11 mouse cellular contexts compared by ENCODE assay signal in the genomic region with DNA sequence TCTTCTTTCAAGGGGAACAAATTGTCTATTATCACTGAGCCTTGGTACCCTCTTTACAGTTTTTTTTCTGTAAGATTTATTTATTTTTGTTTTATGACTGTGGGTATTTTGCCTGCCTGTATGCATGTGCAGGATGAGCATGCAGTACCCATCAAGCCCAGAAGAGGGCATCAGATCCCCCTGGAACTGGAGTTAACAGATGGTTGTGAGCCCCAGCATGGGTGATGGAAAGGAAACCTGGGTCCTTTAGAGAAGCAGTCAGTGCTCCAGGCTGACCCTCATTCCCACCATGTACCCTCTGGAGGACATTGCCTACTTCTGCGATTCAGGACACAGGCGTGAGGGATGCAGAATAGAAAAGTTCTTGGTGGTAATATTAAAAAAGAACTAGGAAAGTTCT. TPM values are rescaled to one million over a fixed set of nuclear protein-coding genes. Genes with fewer than 3 reads are reported as not detected.
DNase-seq lines count a peak whose midpoint lies in the region; ATAC-seq and TF ChIP-seq lines count a peak whose summit lies in the region.
"Had no signal": no experiment of that assay in that cellular context is flagged by ENCODE, and none has a peak within 500 bp of the region (broad histone marks: within the 10 kb centered on the region; RNA-seq: fewer than 3 reads in every experiment).

No protein-coding gene starts in this region.

- H3K4me1 ChIP-seq in kidney, postnatal 0 days (replicated peaks; ENCODE audit: insufficient read depth, low read length): peaks cover 8% of the 10 kb centered on the region; the same call in 1 of the 2 replicates
- H3K4me1 ChIP-seq in kidney, embryonic 15.5 days: peaks cover 30% of the 10 kb centered on the region
- H3K4me1 ChIP-seq in thymus, adult 2 months (replicated peaks; ENCODE audit: control insufficient read depth, insufficient read depth, low read length): peaks cover 32% of the 10 kb centered on the region
- H3K4me1 ChIP-seq in cortical plate, adult 2 months (ENCODE audit: control insufficient read depth, insufficient read depth, low read length): no peaks in the 10 kb centered on the region
- peaks cover 43% of the 10 kb centered on the region for H3K4me1 ChIP-seq in hindbrain, embryonic 13.5 days (replicated peaks)

- DNase-seq in kidney, postnatal 0 days (ENCODE audit: low spot score): no peak
- no peak for DNase-seq in thymus, adult 2 months
- no peak for DNase-seq in thymus, postnatal 0 days (ENCODE audit: low spot score)
- DNase-seq in adrenal gland, postnatal 36 days: no peak
- DNase-seq in gastrocnemius, postnatal 10 days: no peak
- DNase-seq: layer of hippocampus, adult 9-11 months had no signal

- H3K9ac ChIP-seq in kidney, postnatal 0 days (ENCODE audit: low read depth, low read length): no peak overlapping the region
- no peak overlapping the region for H3K9ac ChIP-seq in kidney, embryonic 15.5 days
- no peak overlapping the region for H3K9ac ChIP-seq in hindbrain, embryonic 13.5 days
- H3K9ac ChIP-seq: forebrain, embryonic 13.5 days had no signal

- peak; percentile 50 for TF ChIP-seq CTCF in kidney, postnatal 0 days (IDR thresholded peaks at IDR 0.05; ENCODE audit: low read depth)
- 0 out of 2 replicates have a peak, but pooled peaks have one; percentile 32 for TF ChIP-seq CTCF in thymus, adult 2 months (IDR thresholded peaks at IDR 0.05; ENCODE audit: borderline replicate concordance, control insufficient read depth, extremely low read depth, insufficient read depth, low read length, poor library complexity)
- TF ChIP-seq CTCF in cortical plate, adult 2 months (IDR thresholded peaks at IDR 0.05; ENCODE audit: extremely low read depth, insufficient read depth, low read length): peak; percentile 33; the same call in 1 of the 2 replicates

- H3K4me3 ChIP-seq in kidney, postnatal 0 days (replicated peaks; ENCODE audit: low read depth, low read length): no peak overlapping the region
- H3K4me3 ChIP-seq in kidney, embryonic 15.5 days (replicated peaks): no peak overlapping the region
- no peak overlapping the region for H3K4me3 ChIP-seq in thymus, adult 2 months (ENCODE audit: control insufficient read depth, insufficient read depth, low read length)
- no peak overlapping the region for H3K4me3 ChIP-seq in cortical plate, adult 2 months (ENCODE audit: insufficient read depth, low read length)
- no peak overlapping the region for H3K4me3 ChIP-seq in hindbrain, embryonic 13.5 days
- H3K4me3 ChIP-seq: forebrain, embryonic 13.5 days had no signal

- 94% methylated on average over 2 of the region's 2 CpGs for WGBS in kidney, postnatal 0 days
- WGBS in kidney, embryonic 15.5 days: 89% methylated on average over 2 of the region's 2 CpGs
- WGBS in thymus, adult 2 months: 98% methylated on average over 2 of the region's 2 CpGs
- WGBS in hindbrain, embryonic 13.5 days: 94% methylated on average over 2 of the region's 2 CpGs

- no peak overlapping the region for H3K4me2 ChIP-seq in kidney, postnatal 0 days (ENCODE audit: low read length)
- H3K4me2 ChIP-seq in kidney, embryonic 15.5 days: no peak overlapping the region
- no peak overlapping the region for H3K4me2 ChIP-seq in hindbrain, embryonic 13.5 days
- H3K4me2 ChIP-seq: forebrain, embryonic 13.5 days had no signal

- no peak overlapping the region for H3K27ac ChIP-seq in kidney, postnatal 0 days
- no peak overlapping the region for H3K27ac ChIP-seq in kidney, embryonic 15.5 days
- no peak overlapping the region for H3K27ac ChIP-seq in thymus, adult 2 months (ENCODE audit: control insufficient read depth, insufficient read depth, low read length)
- no peak overlapping the region for H3K27ac ChIP-seq in cortical plate, adult 2 months (ENCODE audit: insufficient read depth, low read length)
- no peak overlapping the region for H3K27ac ChIP-seq in hindbrain, embryonic 13.5 days
- H3K27ac ChIP-seq: forebrain, embryonic 13.5 days; macrophage had no signal

- no peaks in the 10 kb centered on the region for H3K36me3 ChIP-seq in kidney, postnatal 0 days (ENCODE audit: insufficient read depth, low read length)
- H3K36me3 ChIP-seq in kidney, embryonic 15.5 days: no peaks in the 10 kb centered on the region
- no peaks in the 10 kb centered on the region for H3K36me3 ChIP-seq in thymus, adult 2 months (ENCODE audit: control insufficient read depth, insufficient read depth, low read length)
- H3K36me3 ChIP-seq in hindbrain, embryonic 13.5 days: no peaks in the 10 kb centered on the region

- no peak for TF ChIP-seq POLR2A in thymus, adult 2 months (IDR thresholded peaks at IDR 0.05; ENCODE audit: control insufficient read depth, extremely low read depth, insufficient read depth, low read length, poor library complexity)
- TF ChIP-seq POLR2A in cortical plate, adult 2 months (IDR thresholded peaks at IDR 0.05; ENCODE audit: extremely low read depth, insufficient read depth, low read length): no peak

- ATAC-seq in kidney, postnatal 0 days (replicated peaks; ENCODE audit: low FRiP score, low read depth): no peak
- no peak for ATAC-seq in kidney, embryonic 15.5 days (replicated peaks; ENCODE audit: low FRiP score)
- ATAC-seq in hindbrain, embryonic 13.5 days (ENCODE audit: low FRiP score): no peak
- ATAC-seq: forebrain, embryonic 13.5 days had no signal

- no peaks in the 10 kb centered on the region; the same call in 1 of the 2 replicates for H3K9me3 ChIP-seq in kidney, postnatal 0 days (replicated peaks; ENCODE audit: low read length)
- H3K9me3 ChIP-seq in kidney, embryonic 15.5 days (replicated peaks): 0 out of 2 replicates have a peak, but pooled peaks cover 2% of the 10 kb centered on the region
- no peaks in the 10 kb centered on the region for H3K9me3 ChIP-seq in hindbrain, embryonic 13.5 days
- H3K9me3 ChIP-seq: forebrain, embryonic 13.5 days had no signal

- peaks cover 39% of the 10 kb centered on the region for H3K27me3 ChIP-seq in kidney, postnatal 0 days (ENCODE audit: insufficient read depth, low read length)
- peaks cover 97% of the 10 kb centered on the region for H3K27me3 ChIP-seq in kidney, embryonic 15.5 days
- H3K27me3 ChIP-seq in thymus, adult 2 months (ENCODE audit: control insufficient read depth, insufficient read depth, low read length): peaks cover 17% of the 10 kb centered on the region
- peaks cover 56% of the 10 kb centered on the region for H3K27me3 ChIP-seq in hindbrain, embryonic 13.5 days

RNA-seq across cellular contexts. Expression of a gene that starts 4.4 kb away (rescaled TPM):
- polyA plus RNA-seq in kidney, postnatal 0 days (2015; fragmentation: Nextera tagmentation; extraction: Ambion mirVana): 0.61 and 1.1 TPM in 2 replicates
- polyA plus RNA-seq in kidney, embryonic 15.5 days (2015; fragmentation: Nextera tagmentation; extraction: Ambion mirVana): 1.7 and 2.7 TPM in 2 replicates
- polyA plus RNA-seq in thymus, adult 2 months (2012; rRNA removed): 18.4 and 23.7 TPM in 2 replicates
- 2.7 and 3.5 TPM in 2 replicates for polyA plus RNA-seq in thymus, postnatal 0 days (2015; fragmentation: Nextera tagmentation; extraction: Ambion mirVana)
- 26.1 and 28.1 TPM in 2 replicates for polyA plus RNA-seq in cortical plate, adult 2 months (2012; rRNA removed)
- total RNA-seq in adrenal gland, postnatal 36 days (2021): 10 to 100 TPM in 1 of 2 experiments, 1 to 10 TPM in 1; 1.6 to 12.0 TPM
- 1 to 10 TPM in 1 of 2 experiments, under 1 TPM in 1; 0.42 to 1.6 TPM for total RNA-seq in gastrocnemius, postnatal 10 days (2021)
- polyA plus RNA-seq in hindbrain, embryonic 13.5 days (2015; fragmentation: Nextera tagmentation; extraction: Ambion mirVana): 20.6 and 23.5 TPM in 2 replicates
